Mouse (Mus musculus) G1E (cell line): ENCODE measurements at regions not wholly inside any gene's neighbourhood (a gene's known extent, or its start where the extent isn't known, plus 50 kb on each side); places are given as distances from the start of the nearest gene placed in this dataset.

Experiments
- ATAC-seq: 2 replicates; pipeline ENCODE4 v1.8.0; 2016; ENCODE audit warnings: mild to moderate bottlenecking; ENCODE audit not compliant: insufficient number of reproducible peaks, poor library complexity, low FRiP score, severe bottlenecking; ENCODE audit errors: extremely low read depth
- DNase-seq: peaks from one replicate; pipeline ENCODE4 v3.0.0; 2012; ENCODE audit warnings: low spot score
- H3K27me3 ChIP-seq: 2 replicates; pipeline ENCODE4 v1.6.1; 2012; ENCODE audit warnings: mild to moderate bottlenecking, low read length, inconsistent platforms; ENCODE audit not compliant: insufficient read depth
- H3K36me3 ChIP-seq: replicated peaks from 2 replicates; pipeline ENCODE3; 2012; ENCODE audit warnings: mild to moderate bottlenecking, inconsistent platforms
- H3K4me1 ChIP-seq: 2 replicates; pipeline ENCODE4 v1.6.1; 2012; ENCODE audit warnings: low read depth, low read length, inconsistent platforms, mixed read lengths; ENCODE audit not compliant: insufficient read depth
- H3K4me3 ChIP-seq: 2 replicates; pipeline ENCODE4 v1.5.1; 2012; ENCODE audit warnings: low read depth, mild to moderate bottlenecking, inconsistent platforms, low read length, moderate library complexity, mixed read lengths
- H3K9me3 ChIP-seq: replicated peaks from 2 replicates; pipeline ENCODE4 v1.6.1; 2012; ENCODE audit warnings: inconsistent platforms
- CTCF ChIP-seq: IDR thresholded peaks from 2 replicates; pipeline ENCODE4 v1.5.1; 2012; ENCODE audit warnings: low read depth, low read length, inconsistent platforms, mixed read lengths
- GATA1 ChIP-seq: IDR thresholded peaks from 2 replicates; pipeline ENCODE4 v1.6.1; 2012; ENCODE audit warnings: borderline replicate concordance, low read length, inconsistent platforms, mixed read lengths
- GATA2 ChIP-seq: IDR thresholded peaks from 2 replicates; pipeline ENCODE4 v1.6.1; 2012; ENCODE audit warnings: low read depth, low read length, inconsistent platforms, borderline replicate concordance
- POLR2AphosphoS5 ChIP-seq: IDR thresholded peaks from 2 replicates; pipeline ENCODE4 v1.6.1; 2012; ENCODE audit warnings: low read depth, low read length, inconsistent platforms; ENCODE audit not compliant: insufficient replicate concordance
- TAL1 ChIP-seq: conservative IDR thresholded peaks from 2 replicates; pipeline ENCODE4 v1.6.1; 2012; ENCODE audit warnings: low read depth, low read length, inconsistent platforms, mixed read lengths

DNA sequence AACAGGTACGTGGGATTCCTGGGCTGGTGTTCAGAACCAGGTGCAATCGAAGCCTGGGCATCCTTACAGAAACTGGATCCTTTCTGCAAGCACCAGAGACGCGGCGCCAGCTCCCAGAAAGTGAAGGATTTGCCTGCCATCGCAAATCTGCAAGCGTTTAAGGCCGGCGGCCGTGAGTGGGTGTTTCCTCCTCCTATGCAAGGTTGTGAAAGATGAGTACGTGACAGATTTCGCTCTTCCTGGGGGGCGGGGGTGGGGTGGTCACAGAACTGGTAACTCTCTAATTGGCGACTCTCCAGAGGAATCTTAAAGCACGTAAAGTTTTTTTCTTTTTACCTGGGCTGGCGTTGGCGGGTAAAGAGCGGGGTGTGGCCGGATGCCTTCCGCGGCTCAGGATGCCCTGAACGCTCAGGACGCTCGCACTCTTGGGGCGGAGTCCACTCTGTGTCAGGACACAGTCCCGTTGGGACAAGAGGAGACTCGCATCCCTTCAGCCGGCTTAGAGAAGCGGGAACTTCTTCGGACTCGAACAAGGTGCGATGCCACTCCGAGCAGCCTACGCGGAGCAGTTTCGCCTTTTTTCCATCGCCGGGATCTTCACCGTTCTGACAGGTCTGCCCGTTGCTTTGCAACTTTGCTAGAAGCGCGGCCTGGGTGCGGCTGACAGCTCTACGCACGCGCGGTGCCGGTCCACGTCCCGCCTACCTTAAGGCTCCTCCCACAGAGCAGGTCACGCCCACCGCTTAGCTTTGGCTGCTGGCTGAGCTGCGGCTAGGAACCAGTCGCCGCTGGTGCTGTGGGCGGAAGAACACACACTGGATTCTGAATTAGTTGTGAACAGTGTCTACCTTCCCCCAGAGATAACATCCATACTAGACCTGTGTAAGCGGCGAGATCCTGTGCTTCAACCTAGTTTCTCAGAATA is 141.4 kb upstream of the Ccdc54 start:
- no peak for TF ChIP-seq POLR2AphosphoS5
- no peak for TF ChIP-seq GATA1
- TF ChIP-seq CTCF: no peak
- ATAC-seq: peak; percentile 77

GRCm38 (mm10) chr16:50729341-50729740 is 138.4 kb upstream of the Ccdc54 start:
- TF ChIP-seq GATA2 (no peak), GATA1 (no peak), TAL1 (no peak), POLR2AphosphoS5 (no peak), CTCF (no peak)
- DNase-seq (no peak), ATAC-seq (no peak)
- no peaks in the 10 kb centered on the region for H3K36me3 ChIP-seq
- H3K9me3 ChIP-seq: no peaks in the 10 kb centered on the region
- H3K4me3 ChIP-seq: no peak overlapping the region
- H3K4me1 ChIP-seq: peaks cover 17% of the 10 kb centered on the region
- peaks cover 18% of the 10 kb centered on the region for H3K27me3 ChIP-seq

More for the DNA sequence above, 141.4 kb upstream of the Ccdc54 start:
- Histone ChIP-seq H3K27me3 (peaks cover 13% of the 10 kb centered on the region; the same call in 1 of the 2 replicates), H3K36me3 (no peaks in the 10 kb centered on the region), H3K9me3 (no peaks in the 10 kb centered on the region), H3K4me3 (peak overlapping the region; percentile 72), H3K4me1 (peaks cover 26% of the 10 kb centered on the region)
- peak; percentile 35 for DNase-seq

- DNase-seq: no peak
- H3K4me3 ChIP-seq: no peak overlapping the region
- H3K9me3 ChIP-seq: no peaks in the 10 kb centered on the region
- TF ChIP-seq GATA1 (no peak), GATA2 (no peak)
- H3K4me1 ChIP-seq: no peaks in the 10 kb centered on the region
- no peak for ATAC-seq
- H3K27me3 ChIP-seq: peaks cover 6% of the 10 kb centered on the region; the same call in 1 of the 2 replicates
- no peaks in the 10 kb centered on the region for H3K36me3 ChIP-seq
Measured at GRCm38 (mm10) chr16:50723144-50723543, 132.2 kb upstream of the Ccdc54 start.

DNA sequence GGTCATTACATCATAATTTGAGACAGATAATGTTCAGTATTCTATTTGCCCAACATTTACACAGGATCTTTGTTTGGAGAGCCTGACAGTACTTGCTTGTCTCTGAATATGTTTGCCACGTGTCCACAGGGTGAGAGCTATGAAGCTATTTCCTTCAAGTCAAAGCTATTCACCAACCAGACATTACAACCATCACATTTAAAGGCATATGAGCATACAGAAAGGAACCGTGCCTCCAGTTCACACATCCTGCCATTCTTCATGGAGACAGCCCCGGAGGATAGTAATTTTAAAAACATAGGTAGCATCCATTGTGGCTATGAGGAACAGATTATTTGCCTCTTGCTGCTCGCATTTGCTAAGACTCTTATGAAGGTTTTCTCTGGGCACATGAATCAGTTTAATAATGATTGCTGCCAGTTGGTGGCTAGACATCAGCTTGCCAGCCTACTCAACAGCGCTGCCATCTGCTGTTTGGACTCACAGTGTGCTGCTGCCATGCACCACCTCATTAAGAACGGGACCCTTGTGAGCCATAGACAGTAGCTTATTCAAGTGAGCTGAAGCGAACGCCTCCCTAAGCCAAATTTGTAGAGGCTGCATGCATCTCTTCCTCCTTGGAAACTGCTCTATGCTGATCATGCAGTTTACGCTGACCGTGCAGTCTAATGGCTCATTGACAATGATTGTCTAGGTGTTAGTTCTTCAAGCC is 126.5 kb upstream of the Ccdc54 start:
- H3K36me3 ChIP-seq: no peaks in the 10 kb centered on the region
- no peak for DNase-seq

GRCm38 (mm10) chr16:50709727-50710126 is 118.8 kb upstream of the Ccdc54 start:
- TF ChIP-seq TAL1: no peak
- TF ChIP-seq GATA2: no peak
- TF ChIP-seq CTCF: no peak
- TF ChIP-seq POLR2AphosphoS5: no peak
- no peak for TF ChIP-seq GATA1
- H3K4me1 ChIP-seq: no peaks in the 10 kb centered on the region
- no peak for ATAC-seq
- H3K27me3 ChIP-seq: no peaks in the 10 kb centered on the region
- H3K4me3 ChIP-seq: no peak overlapping the region
- no peaks in the 10 kb centered on the region for H3K36me3 ChIP-seq
- DNase-seq: no peak
- H3K9me3 ChIP-seq: no peaks in the 10 kb centered on the region

More for the DNA sequence above, 126.5 kb upstream of the Ccdc54 start:
- no peak for ATAC-seq
- no peaks in the 10 kb centered on the region for H3K4me1 ChIP-seq
- H3K4me3 ChIP-seq: no peak overlapping the region
- TF ChIP-seq GATA2: no peak
- TF ChIP-seq CTCF: no peak
- TF ChIP-seq GATA1: no peak
- no peak for TF ChIP-seq TAL1
- TF ChIP-seq POLR2AphosphoS5: no peak
- H3K9me3 ChIP-seq: no peaks in the 10 kb centered on the region
- peaks cover 2% of the 10 kb centered on the region; the same call in 1 of the 2 replicates for H3K27me3 ChIP-seq

- no peak overlapping the region for H3K4me3 ChIP-seq
- H3K27me3 ChIP-seq: peaks cover 4% of the 10 kb centered on the region; the same call in 1 of the 2 replicates
- H3K36me3 ChIP-seq: no peaks in the 10 kb centered on the region
- no peak for ATAC-seq
- no peaks in the 10 kb centered on the region for H3K9me3 ChIP-seq
- H3K4me1 ChIP-seq: no peaks in the 10 kb centered on the region
- DNase-seq: no peak
- TF ChIP-seq TAL1 (no peak), GATA1 (no peak), GATA2 (no peak), CTCF (no peak), POLR2AphosphoS5 (no peak)
Measured at GRCm38 (mm10) chr16:50707906-50708305, 117.0 kb upstream of the Ccdc54 start.
